Mouse (Mus musculus) heart, adult 2 months (tissue): ENCODE measurements around the gene 2310007B03Rik.

Source experiments
- CTCF ChIP-seq: fragments of 200-600 bp; IDR thresholded peaks from 2 replicates; pipeline ENCODE4 v1.8.1; 2022; ENCODE audit warnings: antibody characterized with exemption, mild to moderate bottlenecking, moderate library complexity
- EP300 ChIP-seq: fragments of 200-500 bp; IDR thresholded peaks from 2 replicates; pipeline ENCODE4 v1.6.1; 2011; ENCODE audit warnings: low read depth, low read length, control low read depth; ENCODE audit not compliant: insufficient read depth
- POLR2A ChIP-seq: fragments of 200-500 bp; IDR thresholded peaks from 2 replicates; pipeline ENCODE4 v1.6.1; 2011; ENCODE audit warnings: mild to moderate bottlenecking, low read depth, low read length, control low read depth; ENCODE audit not compliant: insufficient read depth

DNA sequence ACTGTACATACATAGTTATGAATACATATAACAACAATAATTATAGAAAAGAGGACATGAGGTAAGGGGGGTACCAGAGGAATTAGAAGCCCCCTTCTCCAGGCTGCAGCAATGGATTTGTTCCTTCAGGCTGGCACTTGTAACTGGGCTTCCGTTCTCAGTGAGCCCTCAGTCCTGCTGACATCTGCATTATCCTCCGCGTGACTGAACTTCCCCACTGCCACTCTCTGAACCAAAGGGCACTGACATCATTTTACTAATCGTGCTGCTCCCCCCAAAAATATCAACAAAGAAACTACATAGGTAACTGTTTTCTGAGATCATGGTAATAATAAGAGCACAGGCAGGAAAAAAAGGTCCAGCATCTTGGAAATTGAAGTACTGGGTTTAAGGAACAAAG is 41.9 kb downstream of the 2310007B03Rik start:
- TF ChIP-seq CTCF (no peak), POLR2A (no peak), EP300 (no peak)
